Mouse (Mus musculus) myocyte (in vitro differentiated cells): ENCODE measurements around the gene Slc7a10. TPM values are rescaled to one million over a fixed set of nuclear protein-coding genes. Genes with fewer than 3 reads are reported as not detected.

Experiments
- H3K27me3 ChIP-seq: one replicate; pipeline ENCODE4 v1.6.1; 2011; ENCODE audit not compliant: control insufficient read depth, insufficient read depth, insufficient read length
- H3K36me3 ChIP-seq: one replicate; pipeline ENCODE4 v1.6.1; 2011; ENCODE audit not compliant: control insufficient read depth, insufficient read depth
- H3K4me2 ChIP-seq: one replicate; pipeline ENCODE4 v1.6.1; 2011; ENCODE audit warnings: low read depth, control low read depth
- H3K4me3 ChIP-seq: one replicate; pipeline ENCODE4 v1.5.1; 2011; ENCODE audit warnings: mild to moderate bottlenecking, control low read depth, moderate library complexity
- H3K79me2 ChIP-seq: one replicate; pipeline ENCODE4 v1.6.1; 2011; ENCODE audit not compliant: control insufficient read depth, insufficient read depth
- H3ac ChIP-seq: one replicate; pipeline ENCODE4 v1.6.1; 2011; ENCODE audit not compliant: control insufficient read depth, insufficient read length
- CEBPB ChIP-seq: IDR thresholded peaks from 2 replicates; pipeline ENCODE4 v1.6.1; 2011; ENCODE audit warnings: mild to moderate bottlenecking, moderate library complexity; ENCODE audit not compliant: poor library complexity, insufficient read depth, severe bottlenecking
- E2F4 ChIP-seq: IDR thresholded peaks from one replicate; pipeline ENCODE4 v1.6.1; 2011; ENCODE audit warnings: mild to moderate bottlenecking, control low read depth, moderate library complexity; ENCODE audit not compliant: insufficient read depth
- MAX ChIP-seq: IDR thresholded peaks from one replicate; pipeline ENCODE4 v1.6.1; 2011; ENCODE audit warnings: low read depth, mild to moderate bottlenecking, control low read depth
- MYOD1 ChIP-seq, 3 experiments: IDR thresholded peaks; one replicate each; pipeline ENCODE4 v1.6.1; 2011; ENCODE audit warnings: control low read depth in 2 of 3, low read depth in 2 of 3, mild to moderate bottlenecking in 2 of 3, moderate library complexity in 1 of 3; ENCODE audit not compliant: insufficient read length in 2 of 3, control insufficient read depth in 1 of 3
- MYOG ChIP-seq, 3 experiments: IDR thresholded peaks; one replicate each; pipeline ENCODE4 v1.6.1; 2011; ENCODE audit warnings: control low read depth in 2 of 3, low read depth in 2 of 3, mild to moderate bottlenecking in 2 of 3; ENCODE audit not compliant: insufficient read length in 2 of 3, control insufficient read depth in 1 of 3, insufficient read depth in 1 of 3
- POLR2A ChIP-seq: IDR thresholded peaks from one replicate; pipeline ENCODE4 v1.6.1; 2011; ENCODE audit warnings: low read depth, mild to moderate bottlenecking, control low read depth, moderate library complexity; ENCODE audit not compliant: insufficient read length
- POLR2AphosphoS2 ChIP-seq: IDR thresholded peaks from one replicate; pipeline ENCODE4 v1.6.1; 2011; ENCODE audit warnings: low read depth, control low read depth; ENCODE audit not compliant: insufficient read length
- REST ChIP-seq: IDR thresholded peaks from one replicate; pipeline ENCODE4 v1.6.1; 2011; ENCODE audit warnings: mild to moderate bottlenecking, control low read depth, moderate library complexity; ENCODE audit not compliant: insufficient read depth, insufficient read length
- SRF ChIP-seq: IDR thresholded peaks from one replicate; pipeline ENCODE4 v1.6.1; 2011; ENCODE audit warnings: low read depth; ENCODE audit not compliant: control insufficient read depth, insufficient read length
- TCF12 ChIP-seq: IDR thresholded peaks from one replicate; pipeline ENCODE4 v1.6.1; 2011; ENCODE audit warnings: mild to moderate bottlenecking, control low read depth; ENCODE audit not compliant: poor library complexity, insufficient read depth, severe bottlenecking
- TCF3 ChIP-seq: IDR thresholded peaks from one replicate; pipeline ENCODE4 v1.6.1; 2011; ENCODE audit warnings: low read depth, control low read depth; ENCODE audit not compliant: insufficient read length
- USF1 ChIP-seq: IDR thresholded peaks from one replicate; pipeline ENCODE4 v1.6.1; 2011; ENCODE audit warnings: low read depth, mild to moderate bottlenecking, control low read depth, moderate library complexity
- polyA plus RNA-seq: library from polyadenylated mRNA; unstranded; fragments of >200 nt; fragmentation: generic; extraction: Trizol; gene quantifications from one replicate; pipeline ENCODE4 v1.2.1, GENCODE M21; 2012; ENCODE audit warnings: missing spikeins

The Slc7a10 gene
- polyA plus RNA-seq, 1 experiment: not detected

DNA sequence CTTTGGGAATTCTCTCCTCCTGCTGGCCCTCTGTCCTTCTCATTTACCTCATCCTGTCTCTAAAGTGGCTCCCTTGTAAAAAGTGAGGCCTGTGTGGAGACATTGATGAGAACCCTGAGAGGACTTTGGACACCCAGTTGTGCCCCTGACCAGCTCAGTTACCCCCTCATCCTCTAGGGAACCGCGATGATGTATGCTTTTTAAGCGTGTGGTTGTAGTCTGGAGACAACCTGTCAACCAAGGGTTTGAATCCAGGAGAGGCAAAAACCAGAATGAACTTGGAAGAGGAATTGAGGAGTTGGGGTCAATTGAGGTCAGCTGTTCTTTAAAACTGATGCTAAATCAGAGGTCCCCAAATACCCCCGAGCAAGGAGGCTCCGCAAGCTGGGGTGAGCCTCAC, 29.5 kb downstream of the Slc7a10 start:
- no peak for TF ChIP-seq MYOG (IDR thresholded peaks at IDR 0.05; ENCODE audit: control insufficient read depth in 1 of 3, insufficient read depth in 1 of 3, insufficient read length in 2 of 3, low read depth in 2 of 3)
- no peak for TF ChIP-seq REST
- TF ChIP-seq E2F4: no peak
- TF ChIP-seq SRF: no peak
- TF ChIP-seq MYOD1 (IDR thresholded peaks at IDR 0.05; ENCODE audit: control insufficient read depth in 1 of 3, insufficient read length in 2 of 3, low read depth in 2 of 3): no peak
- TF ChIP-seq POLR2A: no peak
- TF ChIP-seq USF1: no peak
- no peak for TF ChIP-seq MAX
- TF ChIP-seq CEBPB: no peak
- no peak for TF ChIP-seq TCF3
- TF ChIP-seq TCF12: no peak
- TF ChIP-seq POLR2AphosphoS2: no peak
- Histone ChIP-seq H3K4me2 (no peak overlapping the region), H3K4me3 (no peak overlapping the region), H3ac (no peak overlapping the region), H3K27me3 (peaks cover 76% of the 10 kb centered on the region), H3K36me3 (no peaks in the 10 kb centered on the region), H3K79me2 (no peaks in the 10 kb centered on the region)

DNA sequence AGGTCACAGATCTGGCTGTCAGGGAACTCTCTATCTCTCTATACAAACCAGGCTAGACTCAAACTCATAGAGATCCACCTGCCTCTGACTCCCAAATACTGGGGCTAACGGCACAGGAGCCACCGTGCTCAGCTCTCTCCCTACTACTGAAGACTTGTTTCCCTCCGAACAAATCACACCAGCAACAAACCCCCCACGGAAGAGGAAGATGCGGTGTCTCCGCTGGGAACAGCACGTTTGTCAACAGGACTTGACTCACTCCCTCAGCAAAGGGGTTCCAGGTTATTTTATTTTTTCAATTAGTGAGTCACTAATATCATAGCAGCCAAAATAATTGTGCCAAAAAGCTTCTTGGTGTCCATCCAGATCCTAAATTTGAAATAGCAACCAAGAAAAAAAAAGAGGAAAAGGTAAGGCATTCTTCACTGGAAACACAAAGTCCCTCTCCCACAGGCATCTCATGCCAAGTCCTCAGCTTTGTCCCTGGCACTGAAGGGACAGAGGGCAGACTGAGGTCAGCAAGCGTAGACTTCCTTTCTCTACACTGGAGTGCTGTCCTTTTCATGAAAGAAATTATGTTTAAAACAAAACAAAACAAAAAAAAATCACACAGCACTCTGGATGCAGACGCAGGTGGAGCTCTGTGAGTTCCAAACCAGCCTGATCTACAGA, 34.6 kb downstream of the Slc7a10 start:
- Histone ChIP-seq H3K4me2 (no peak overlapping the region), H3K4me3 (no peak overlapping the region), H3K27me3 (peaks cover 34% of the 10 kb centered on the region), H3K79me2 (no peaks in the 10 kb centered on the region), H3ac (no peak overlapping the region), H3K36me3 (no peaks in the 10 kb centered on the region)
- TF ChIP-seq MYOG (IDR thresholded peaks at IDR 0.05; ENCODE audit: control insufficient read depth in 1 of 3, insufficient read depth in 1 of 3, insufficient read length in 2 of 3, low read depth in 2 of 3) (no peak), TCF12 (no peak), SRF (no peak), MAX (no peak), E2F4 (no peak), MYOD1 (IDR thresholded peaks at IDR 0.05; ENCODE audit: control insufficient read depth in 1 of 3, insufficient read length in 2 of 3, low read depth in 2 of 3) (no peak), POLR2AphosphoS2 (no peak), TCF3 (no peak), USF1 (no peak)

DNA sequence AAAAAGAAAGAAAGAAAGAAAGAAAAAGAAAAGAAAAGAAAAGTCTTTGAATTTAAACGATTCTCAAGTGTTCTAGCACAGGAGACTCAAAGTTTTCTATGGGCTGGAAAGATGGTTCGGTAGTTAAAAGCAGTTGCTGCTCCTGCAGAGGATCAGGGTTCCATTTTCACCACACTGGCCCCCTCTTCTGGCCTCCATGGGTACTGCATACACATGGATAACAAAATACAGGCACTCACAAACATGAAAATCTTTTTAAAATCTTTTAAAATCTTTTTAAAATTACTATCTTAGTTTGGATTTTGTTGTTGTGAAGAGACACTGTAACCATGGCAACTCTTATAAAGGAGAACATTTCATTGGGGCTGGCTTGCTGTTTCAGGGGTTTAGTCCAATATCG, 44.1 kb downstream of the Slc7a10 start:
- no peak for TF ChIP-seq USF1
- no peak for TF ChIP-seq POLR2AphosphoS2
- TF ChIP-seq MYOD1 (IDR thresholded peaks at IDR 0.05; ENCODE audit: control insufficient read depth in 1 of 3, insufficient read length in 2 of 3, low read depth in 2 of 3): no peak
- no peak for TF ChIP-seq TCF12
- TF ChIP-seq MYOG (IDR thresholded peaks at IDR 0.05; ENCODE audit: control insufficient read depth in 1 of 3, insufficient read depth in 1 of 3, insufficient read length in 2 of 3, low read depth in 2 of 3): no peak
- TF ChIP-seq POLR2A: no peak
- no peak for TF ChIP-seq MAX
- no peak for TF ChIP-seq SRF
- no peak for TF ChIP-seq TCF3
- no peak for TF ChIP-seq REST
- no peak for TF ChIP-seq CEBPB
- TF ChIP-seq E2F4: no peak
- Histone ChIP-seq H3K79me2 (no peaks in the 10 kb centered on the region), H3K4me3 (no peak overlapping the region), H3K4me2 (no peak overlapping the region), H3K27me3 (peaks cover 6% of the 10 kb centered on the region), H3ac (no peak overlapping the region), H3K36me3 (no peaks in the 10 kb centered on the region)

DNA sequence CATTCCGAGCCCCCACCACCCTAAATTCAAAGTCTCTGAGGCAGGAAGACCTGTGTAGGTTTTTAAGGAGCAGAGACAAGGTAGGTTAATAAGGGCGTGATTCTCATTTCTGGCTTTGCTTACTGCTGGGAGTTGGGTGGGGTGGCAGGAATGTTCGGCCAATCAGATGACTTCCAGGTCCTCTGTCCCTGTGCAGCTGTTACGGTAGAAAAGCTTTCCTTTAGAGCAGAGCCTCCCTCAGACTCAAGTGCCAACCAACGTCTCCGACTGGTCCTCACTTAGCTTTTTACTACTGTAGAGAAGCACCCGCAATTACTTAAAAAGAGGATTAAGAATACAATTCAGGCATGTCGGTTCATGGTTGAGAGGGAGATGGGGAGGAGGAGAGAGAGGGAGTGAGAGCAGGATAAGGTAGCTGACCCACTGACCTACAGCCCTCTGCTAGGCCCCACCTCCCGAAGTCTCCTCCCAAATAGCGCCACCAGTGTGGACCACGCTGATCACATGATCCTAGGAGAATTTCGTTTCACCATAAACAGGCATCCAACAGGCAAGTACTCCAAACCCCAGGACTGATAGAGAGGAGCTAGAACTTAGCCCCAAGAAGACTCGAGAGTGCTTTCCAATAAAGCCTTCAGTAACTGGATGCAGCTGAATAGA, 46.7 kb downstream of the Slc7a10 start:
- Histone ChIP-seq H3K36me3 (no peaks in the 10 kb centered on the region), H3K79me2 (no peaks in the 10 kb centered on the region), H3K4me3 (no peak overlapping the region), H3K4me2 (no peak overlapping the region), H3ac (no peak overlapping the region), H3K27me3 (no peaks in the 10 kb centered on the region)
- TF ChIP-seq SRF (no peak), USF1 (no peak), MYOG (IDR thresholded peaks at IDR 0.05; ENCODE audit: control insufficient read depth in 1 of 3, insufficient read depth in 1 of 3, insufficient read length in 2 of 3, low read depth in 2 of 3) (no peak), POLR2A (no peak), MYOD1 (IDR thresholded peaks at IDR 0.05; ENCODE audit: control insufficient read depth in 1 of 3, insufficient read length in 2 of 3, low read depth in 2 of 3) (no peak), CEBPB (no peak), TCF12 (no peak), E2F4 (no peak)
